Mouse (Mus musculus): ENCODE results near the gene Zfp462. TPM values are rescaled to one million over a fixed set of nuclear protein-coding genes. Genes with fewer than 3 reads are reported as not detected.

Zfp462 gene
- polyA plus RNA-seq, 1 experiment, result 2.5 TPM

DNA sequence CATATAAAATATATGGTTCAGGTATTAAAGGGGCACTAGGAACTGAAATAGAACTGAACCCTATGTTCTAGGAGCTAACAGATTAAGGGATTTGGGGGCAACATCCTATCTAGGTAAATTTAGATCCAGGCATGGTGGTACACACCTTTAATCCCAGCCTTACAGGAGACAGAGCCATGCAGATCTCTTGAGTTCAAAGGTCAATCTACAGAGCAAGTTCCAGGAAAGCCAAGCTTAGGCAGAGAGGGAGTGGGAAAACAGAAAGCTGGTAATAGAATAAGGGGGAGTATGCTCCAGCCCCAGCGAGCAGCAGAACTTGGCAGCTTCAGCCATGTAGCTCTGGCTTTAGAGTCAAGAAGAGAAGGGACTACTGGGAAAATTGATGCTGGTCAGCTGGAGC is 50.4 kb downstream of the Zfp462 start:
- no peak overlapping the region for H3K4me3 ChIP-seq (ENCODE audit: extremely low read depth, insufficient read depth, insufficient read length)
- H3K27me3 ChIP-seq (ENCODE audit: control insufficient read depth, insufficient read depth, low read length), result no peaks in the 10 kb centered on the region
- TF ChIP-seq POLR2A (IDR thresholded peaks at IDR 0.05; ENCODE audit: low read depth, low read length), result no peak
- WGBS, result 86% methylated on average over 1 of the region's 1 CpGs
- H3K36me3 ChIP-seq (ENCODE audit: control insufficient read depth, insufficient read depth, low read length), result no peaks in the 10 kb centered on the region
- H3K4me1 ChIP-seq (ENCODE audit: control insufficient read depth, insufficient read depth, insufficient read length), result no peaks in the 10 kb centered on the region
- no peak for DNase-seq (ENCODE audit: low read depth in 1 of 2, low spot score in 2 of 2)
- no peak overlapping the region for H3K27ac ChIP-seq (ENCODE audit: insufficient read depth, low read length)

DNA sequence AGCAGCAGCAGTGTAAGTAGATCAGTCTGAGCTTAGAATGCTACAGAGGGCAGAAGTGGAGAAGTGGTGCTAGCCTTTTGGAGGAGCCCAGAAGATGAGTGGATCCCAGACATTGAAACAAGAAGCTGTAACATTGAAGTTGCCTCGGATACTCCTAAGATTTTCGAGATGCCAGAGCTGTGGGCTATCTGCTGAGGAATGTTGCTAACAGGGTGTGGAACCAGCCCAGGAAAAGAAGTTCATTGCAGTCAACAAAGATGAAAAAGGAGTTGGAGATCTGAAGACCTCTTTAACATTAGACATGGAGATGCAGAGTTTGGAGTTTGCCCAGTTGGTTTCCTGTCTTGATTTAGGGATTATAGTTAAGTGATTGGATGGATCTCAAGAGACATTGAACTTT is 51.2 kb downstream of the Zfp462 start:
- TF ChIP-seq CTCF (IDR thresholded peaks at IDR 0.05; ENCODE audit: extremely low read depth, insufficient read depth, insufficient read length, insufficient replicate concordance), result no peak
- TF ChIP-seq POLR2A (IDR thresholded peaks at IDR 0.05; ENCODE audit: low read depth, low read length), result no peak
- 67% methylated on average over 2 of the region's 2 CpGs for WGBS
- Histone ChIP-seq H3K27me3 (ENCODE audit: control insufficient read depth, insufficient read depth, low read length) (no peaks in the 10 kb centered on the region), H3K4me1 (ENCODE audit: control insufficient read depth, insufficient read depth, insufficient read length) (no peaks in the 10 kb centered on the region; the same call in 1 of the 2 replicates), H3K4me3 (ENCODE audit: extremely low read depth, insufficient read depth, insufficient read length) (no peak overlapping the region), H3K27ac (ENCODE audit: insufficient read depth, low read length) (no peak overlapping the region), H3K36me3 (ENCODE audit: control insufficient read depth, insufficient read depth, low read length) (no peaks in the 10 kb centered on the region)
- DNase-seq (ENCODE audit: low read depth in 1 of 2, low spot score in 2 of 2), result no peak

DNA sequence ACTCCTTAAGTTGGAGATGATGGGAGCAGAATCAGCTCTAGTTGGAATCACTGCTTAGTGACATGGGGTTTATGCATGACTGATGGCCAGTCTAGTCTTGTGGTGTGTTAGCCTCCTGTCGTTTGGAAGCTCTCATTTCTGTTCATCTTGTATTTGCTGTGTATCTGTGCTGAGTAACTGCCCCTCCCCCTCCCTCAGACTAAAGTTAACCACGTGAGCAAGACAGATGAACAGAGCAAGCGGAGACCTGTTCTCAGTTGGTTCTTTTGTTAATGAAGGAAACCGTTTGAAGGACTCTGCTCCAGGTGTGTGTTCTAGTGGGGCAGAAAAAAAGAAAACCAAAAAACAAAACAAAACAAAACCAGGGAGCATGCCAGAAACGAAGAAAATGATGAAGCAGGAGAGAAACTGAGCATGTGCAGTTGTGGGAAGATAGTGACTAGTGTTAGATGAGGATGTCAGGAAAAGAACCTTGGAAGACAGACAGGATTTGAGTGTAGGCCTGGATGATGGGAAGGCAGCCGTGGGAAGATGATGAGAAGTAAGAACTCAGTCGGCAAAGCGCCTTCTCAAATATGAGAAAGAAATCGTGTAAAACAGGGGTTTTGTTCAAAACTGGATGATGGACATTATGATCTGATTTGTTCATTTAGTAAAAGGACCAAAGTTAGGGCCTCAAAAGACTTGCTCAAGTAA is 53.4 kb downstream of the Zfp462 start:
- no peaks in the 10 kb centered on the region; the same call in 1 of the 2 replicates for H3K4me1 ChIP-seq (ENCODE audit: control insufficient read depth, insufficient read depth, insufficient read length)
- TF ChIP-seq CTCF (IDR thresholded peaks at IDR 0.05; ENCODE audit: extremely low read depth, insufficient read depth, insufficient read length, insufficient replicate concordance) (no peak), POLR2A (IDR thresholded peaks at IDR 0.05; ENCODE audit: low read depth, low read length) (no peak)
- H3K27ac ChIP-seq (ENCODE audit: insufficient read depth, low read length), result no peak overlapping the region
- no peak overlapping the region for H3K4me3 ChIP-seq (ENCODE audit: extremely low read depth, insufficient read depth, insufficient read length)
- 88% methylated on average over 9 of the region's 9 CpGs for WGBS
- no peak for DNase-seq (ENCODE audit: low read depth in 1 of 2, low spot score in 2 of 2)
- no peaks in the 10 kb centered on the region for H3K27me3 ChIP-seq (ENCODE audit: control insufficient read depth, insufficient read depth, low read length)
- H3K36me3 ChIP-seq (ENCODE audit: control insufficient read depth, insufficient read depth, low read length), result no peaks in the 10 kb centered on the region

DNA sequence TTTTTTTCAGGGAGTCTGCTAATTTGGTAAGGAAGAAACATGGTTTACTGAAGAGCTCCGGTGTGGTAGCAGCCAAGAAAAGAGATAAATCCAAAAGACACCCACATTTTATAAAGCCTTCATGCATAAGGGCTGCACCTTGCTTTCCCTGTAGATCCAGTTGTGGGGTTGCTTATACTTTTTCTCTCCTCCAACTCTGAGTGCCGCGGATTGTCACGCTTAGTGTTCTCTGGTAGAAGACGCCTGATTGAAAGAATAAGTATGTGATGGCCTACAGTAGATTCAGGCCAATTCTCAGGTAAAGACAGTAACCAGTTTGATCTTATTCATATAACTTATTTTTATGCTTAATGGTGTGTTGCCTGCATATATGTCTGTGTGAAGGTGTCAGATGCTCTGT is 54.7 kb downstream of the Zfp462 start:
- TF ChIP-seq POLR2A (IDR thresholded peaks at IDR 0.05; ENCODE audit: low read depth, low read length) (no peak), CTCF (IDR thresholded peaks at IDR 0.05; ENCODE audit: extremely low read depth, insufficient read depth, insufficient read length, insufficient replicate concordance) (no peak)
- 92% methylated on average over 5 of the region's 5 CpGs for WGBS
- no peak for DNase-seq (ENCODE audit: low read depth in 1 of 2, low spot score in 2 of 2)
- H3K36me3 ChIP-seq (ENCODE audit: control insufficient read depth, insufficient read depth, low read length), result no peaks in the 10 kb centered on the region
- H3K27ac ChIP-seq (ENCODE audit: insufficient read depth, low read length), result no peak overlapping the region
- no peaks in the 10 kb centered on the region for H3K27me3 ChIP-seq (ENCODE audit: control insufficient read depth, insufficient read depth, low read length)
- H3K4me1 ChIP-seq (ENCODE audit: control insufficient read depth, insufficient read depth, insufficient read length), result no peaks in the 10 kb centered on the region; the same call in 1 of the 2 replicates
- no peak overlapping the region for H3K4me3 ChIP-seq (ENCODE audit: extremely low read depth, insufficient read depth, insufficient read length)

DNA sequence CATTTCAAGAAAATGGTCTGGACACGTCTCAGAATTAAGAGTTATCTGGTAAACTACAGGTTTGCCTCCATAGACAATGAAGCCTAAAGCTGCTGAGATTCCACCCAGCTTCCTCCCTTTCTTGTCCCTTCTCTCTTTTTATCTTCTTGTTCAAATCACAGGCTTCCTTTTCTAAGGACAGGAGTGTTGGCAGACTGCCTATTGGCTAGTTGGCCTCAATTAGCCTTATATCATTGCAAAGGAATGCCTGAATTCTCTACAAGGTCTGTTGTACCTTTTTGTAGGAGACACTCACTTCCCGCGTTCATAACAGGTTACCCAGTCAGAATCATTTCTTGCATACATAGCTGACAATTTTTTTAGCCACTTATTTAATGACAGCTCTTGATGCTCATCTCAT is 56.5 kb downstream of the Zfp462 start:
- Histone ChIP-seq H3K36me3 (ENCODE audit: control insufficient read depth, insufficient read depth, low read length) (no peaks in the 10 kb centered on the region), H3K4me1 (ENCODE audit: control insufficient read depth, insufficient read depth, insufficient read length) (no peaks in the 10 kb centered on the region; the same call in 1 of the 2 replicates), H3K4me3 (ENCODE audit: extremely low read depth, insufficient read depth, insufficient read length) (no peak overlapping the region), H3K27ac (ENCODE audit: insufficient read depth, low read length) (no peak overlapping the region), H3K27me3 (ENCODE audit: control insufficient read depth, insufficient read depth, low read length) (no peaks in the 10 kb centered on the region)
- no peak for DNase-seq (ENCODE audit: low read depth in 1 of 2, low spot score in 2 of 2)
- TF ChIP-seq POLR2A (IDR thresholded peaks at IDR 0.05; ENCODE audit: low read depth, low read length) (no peak), CTCF (IDR thresholded peaks at IDR 0.05; ENCODE audit: extremely low read depth, insufficient read depth, insufficient read length, insufficient replicate concordance) (no peak)
- 85% methylated on average over 3 of the region's 3 CpGs for WGBS

DNA sequence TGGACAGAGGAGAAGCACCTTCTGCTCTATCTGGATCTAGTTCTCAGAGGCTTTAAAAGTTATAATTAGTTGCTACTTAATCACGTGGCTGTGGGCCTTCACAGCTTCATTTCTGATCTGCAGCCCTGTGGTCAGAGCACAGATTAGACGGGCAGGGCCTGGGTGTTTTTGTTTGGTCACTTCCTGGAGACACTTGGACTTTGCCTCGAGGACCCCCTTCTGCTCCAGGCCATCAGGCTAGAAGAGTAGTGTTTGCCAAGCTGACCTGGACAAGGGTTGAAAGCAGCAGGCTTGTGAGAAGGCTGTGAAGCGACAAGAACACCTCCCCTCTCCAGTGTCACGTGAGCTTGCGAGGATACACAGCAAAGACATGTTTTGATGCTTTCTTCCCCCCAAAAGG is 58.3 kb downstream of the Zfp462 start:
- Histone ChIP-seq H3K27me3 (ENCODE audit: control insufficient read depth, insufficient read depth, low read length) (no peaks in the 10 kb centered on the region), H3K36me3 (ENCODE audit: control insufficient read depth, insufficient read depth, low read length) (no peaks in the 10 kb centered on the region), H3K4me1 (ENCODE audit: control insufficient read depth, insufficient read depth, insufficient read length) (no peaks in the 10 kb centered on the region; the same call in 1 of the 2 replicates), H3K27ac (ENCODE audit: insufficient read depth, low read length) (no peak overlapping the region), H3K4me3 (ENCODE audit: extremely low read depth, insufficient read depth, insufficient read length) (no peak overlapping the region)
- 68% methylated on average over 6 of the region's 6 CpGs for WGBS
- DNase-seq (ENCODE audit: low read depth in 1 of 2, low spot score in 2 of 2), result no peak
- TF ChIP-seq CTCF (IDR thresholded peaks at IDR 0.05; ENCODE audit: extremely low read depth, insufficient read depth, insufficient read length, insufficient replicate concordance), result no peak

DNA sequence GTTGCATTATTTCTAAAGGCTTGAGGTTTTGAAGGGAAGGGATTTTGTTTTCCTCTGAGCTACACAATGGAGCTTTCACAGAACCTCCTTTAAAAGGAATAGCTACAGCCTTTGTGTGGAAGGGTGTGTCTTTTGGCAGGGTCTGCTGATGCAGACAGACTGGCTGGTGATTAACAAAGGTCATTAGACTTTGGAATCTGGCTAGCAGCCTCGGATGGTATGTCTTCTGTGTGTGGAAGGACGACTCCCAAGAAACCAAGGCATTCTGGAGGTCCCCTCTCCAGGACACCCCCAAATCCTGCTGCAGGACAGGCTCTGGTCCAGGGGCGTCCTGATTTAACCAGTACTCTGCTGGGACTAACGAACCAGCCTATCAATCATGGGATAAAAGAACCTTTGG is 60.2 kb downstream of the Zfp462 start:
- no peaks in the 10 kb centered on the region for H3K27me3 ChIP-seq (ENCODE audit: control insufficient read depth, insufficient read depth, low read length)
- no peak for DNase-seq (ENCODE audit: low read depth in 1 of 2, low spot score in 2 of 2)
- TF ChIP-seq CTCF (IDR thresholded peaks at IDR 0.05; ENCODE audit: extremely low read depth, insufficient read depth, insufficient read length, insufficient replicate concordance) (no peak), POLR2A (IDR thresholded peaks at IDR 0.05; ENCODE audit: low read depth, low read length) (no peak)
- H3K36me3 ChIP-seq (ENCODE audit: control insufficient read depth, insufficient read depth, low read length), result no peaks in the 10 kb centered on the region
- H3K4me1 ChIP-seq (ENCODE audit: control insufficient read depth, insufficient read depth, insufficient read length), result no peaks in the 10 kb centered on the region; the same call in 1 of the 2 replicates
- 77% methylated on average over 4 of the region's 4 CpGs for WGBS
- no peak overlapping the region for H3K27ac ChIP-seq (ENCODE audit: insufficient read depth, low read length)
- H3K4me3 ChIP-seq (ENCODE audit: extremely low read depth, insufficient read depth, insufficient read length), result no peak overlapping the region
